Mouse (Mus musculus): ENCODE data around the gene Tdrd9.

Tdrd9 gene

GRCm38 (mm10) chr12:111958101-111958865 is 13.1 kb upstream of the Tdrd9 start:
- DNase-seq (ENCODE audit: low spot score in 2 of 2): peak; percentile 43 to 75

- no peak for DNase-seq (ENCODE audit: low spot score in 2 of 2)
Measured at GRCm38 (mm10) chr12:111963339-111963738, 8.0 kb upstream of the Tdrd9 start.

GRCm38 (mm10) chr12:111966683-111967173 is 4.6 kb upstream of the Tdrd9 start, which contains the start of gene Atp5mpl:
Atp5mpl (minus strand) TSS chr12:111966977.
- DNase-seq (ENCODE audit: low spot score in 2 of 2): peak; percentile 94 to 98

GRCm38 (mm10) chr12:111970085-111970484 is 1.3 kb upstream of the Tdrd9 start:
- DNase-seq (ENCODE audit: low spot score in 2 of 2): no peak

- DNase-seq (ENCODE audit: low spot score in 2 of 2): no peak
Measured at GRCm38 (mm10) chr12:111972504-111972903, 1.1 kb downstream of the Tdrd9 start.

- DNase-seq (ENCODE audit: low spot score in 2 of 2): no peak
Measured at GRCm38 (mm10) chr12:111974578-111974977, 3.2 kb downstream of the Tdrd9 start.

GRCm38 (mm10) chr12:111977138-111977537 is 5.8 kb downstream of the Tdrd9 start:
- DNase-seq (ENCODE audit: low spot score in 2 of 2): no peak

- no peak for DNase-seq (ENCODE audit: low spot score in 2 of 2)
Measured at GRCm38 (mm10) chr12:111978274-111978673, 6.9 kb downstream of the Tdrd9 start.

- no peak for DNase-seq (ENCODE audit: low spot score in 2 of 2)
Measured at GRCm38 (mm10) chr12:111980887-111981367, 9.6 kb downstream of the Tdrd9 start, which contains the start of gene Rd3l. Rd3l (minus strand) TSS chr12:111981317.

GRCm38 (mm10) chr12:111981831-111982230 is 10.5 kb downstream of the Tdrd9 start:
- no peak for DNase-seq (ENCODE audit: low spot score in 2 of 2)

GRCm38 (mm10) chr12:111983165-111983564 is 11.8 kb downstream of the Tdrd9 start:
- DNase-seq (ENCODE audit: low spot score in 2 of 2): no peak

GRCm38 (mm10) chr12:111986756-111987155 is 15.4 kb downstream of the Tdrd9 start:
- no peak for DNase-seq (ENCODE audit: low spot score in 2 of 2)

- no peak for DNase-seq (ENCODE audit: low spot score in 2 of 2)
Measured at GRCm38 (mm10) chr12:111992626-111993025, 21.3 kb downstream of the Tdrd9 start.

GRCm38 (mm10) chr12:111995161-111995560 is 23.8 kb downstream of the Tdrd9 start:
- no peak for DNase-seq (ENCODE audit: low spot score in 2 of 2)

GRCm38 (mm10) chr12:111999735-112000134 is 28.4 kb downstream of the Tdrd9 start:
- DNase-seq (ENCODE audit: low spot score in 2 of 2): no peak

- peak in 1 of 2 experiments; percentile 74 for DNase-seq (ENCODE audit: low spot score in 2 of 2)
Measured at GRCm38 (mm10) chr12:112001223-112001622, 29.9 kb downstream of the Tdrd9 start.

GRCm38 (mm10) chr12:112012511-112013270 is 41.3 kb downstream of the Tdrd9 start:
- no peak for DNase-seq (ENCODE audit: low spot score in 2 of 2)

GRCm38 (mm10) chr12:112013271-112013801 is 42.0 kb downstream of the Tdrd9 start:
- no peak for DNase-seq (ENCODE audit: low spot score in 2 of 2)

GRCm38 (mm10) chr12:112016346-112016745 is 45.0 kb downstream of the Tdrd9 start:
- no peak for DNase-seq (ENCODE audit: low spot score in 2 of 2)

GRCm38 (mm10) chr12:112023306-112023705 is 51.9 kb downstream of the Tdrd9 start:
- no peak for DNase-seq (ENCODE audit: low spot score in 2 of 2)

- DNase-seq (ENCODE audit: low spot score in 2 of 2): no peak
Measured at GRCm38 (mm10) chr12:112024581-112025310, 53.4 kb downstream of the Tdrd9 start.
